Mouse (Mus musculus) left cerebral cortex, adult 18-20 months (tissue): ENCODE measurements around the gene Heatr5a. TPM values are rescaled to one million over a fixed set of nuclear protein-coding genes. Genes with fewer than 3 reads are reported as not detected.
A peak's percentile ranks its signal among the peaks of the same experiment; 100 is the strongest.

ENCODE experiments used
- DNase-seq, 2 experiments: peaks; one replicate each; pipeline ENCODE4 v3.0.0; 2021 to 2022; ENCODE audit warnings: low spot score in 2 of 2, mixed read lengths in 1 of 2
- total RNA-seq, 2 experiments: library from RNA; stranded (reverse); gene quantifications; 2 replicates each; pipeline ENCODE4 v1.2.3; 2021

Gene Heatr5a
- total RNA-seq, 2 experiments from 2014 or later = 7.6 to 7.8 TPM

DNA sequence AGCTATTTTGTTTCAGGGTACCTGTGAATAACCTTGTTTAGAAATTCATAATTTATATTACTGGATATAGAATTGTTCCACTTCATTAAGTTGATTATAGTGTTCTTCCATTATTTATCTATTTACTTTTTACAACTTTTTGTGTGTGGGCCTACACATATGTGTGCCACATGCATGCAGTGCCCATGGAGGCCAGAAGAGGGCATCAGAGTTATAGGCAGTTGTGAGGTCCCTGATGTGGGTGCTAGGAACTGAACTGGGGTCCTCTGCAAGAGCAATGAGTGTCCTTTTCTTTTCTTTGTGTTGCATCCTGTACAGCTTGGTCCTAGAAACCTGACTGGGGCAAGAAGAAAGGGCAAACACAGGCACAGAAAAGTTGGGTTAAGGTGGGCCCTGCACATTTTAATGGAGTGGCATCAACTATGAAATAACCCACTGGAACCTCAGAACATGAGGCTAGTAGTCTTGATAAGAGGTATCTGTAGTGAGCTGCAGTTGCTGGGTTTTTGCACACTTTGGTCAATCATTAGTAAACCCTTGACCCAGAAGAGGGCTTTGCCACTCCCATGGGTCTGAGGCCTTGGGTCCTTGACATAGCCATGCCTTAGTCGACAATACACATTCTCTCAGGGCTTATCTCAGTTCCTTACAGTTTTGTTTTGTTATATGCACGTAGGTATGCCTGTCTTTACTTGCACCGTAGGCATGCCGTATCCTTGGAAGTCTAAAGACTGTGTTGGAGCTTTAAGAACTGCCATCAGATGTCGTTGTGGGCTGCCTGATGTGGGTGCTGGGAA is 1.3 kb upstream of the Heatr5a start:
- no peak for DNase-seq

- no peak for DNase-seq
These were observed 610 bp downstream of the Heatr5a start for GRCm38 (mm10) chr12:51970352-51971069.

DNA sequence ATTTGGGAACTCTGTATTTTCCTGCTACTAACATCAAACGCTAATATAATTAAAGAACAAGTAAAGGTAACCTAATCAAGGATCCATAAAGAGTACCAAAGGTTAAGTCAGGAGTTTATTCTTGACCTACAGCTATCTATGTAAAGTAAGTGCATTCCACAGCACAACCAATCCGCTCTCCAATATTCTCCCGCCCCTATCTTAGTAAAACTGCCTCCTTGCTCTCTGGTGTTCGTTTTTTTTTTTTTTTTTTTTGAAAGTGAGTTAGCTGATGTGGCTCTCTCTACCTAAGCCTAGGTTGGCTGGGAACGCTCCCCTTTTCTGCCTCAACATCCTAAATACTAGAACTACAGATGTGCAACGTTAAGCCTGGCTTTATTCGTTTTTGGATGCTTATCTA is 1.2 kb downstream of the Heatr5a start:
- no peak for DNase-seq

- no peak for DNase-seq
These were observed 2.0 kb downstream of the Heatr5a start for GRCm38 (mm10) chr12:51969092-51969491.

GRCm38 (mm10) chr12:51967915-51968595 is 3.1 kb downstream of the Heatr5a start:
- no peak for DNase-seq

DNA sequence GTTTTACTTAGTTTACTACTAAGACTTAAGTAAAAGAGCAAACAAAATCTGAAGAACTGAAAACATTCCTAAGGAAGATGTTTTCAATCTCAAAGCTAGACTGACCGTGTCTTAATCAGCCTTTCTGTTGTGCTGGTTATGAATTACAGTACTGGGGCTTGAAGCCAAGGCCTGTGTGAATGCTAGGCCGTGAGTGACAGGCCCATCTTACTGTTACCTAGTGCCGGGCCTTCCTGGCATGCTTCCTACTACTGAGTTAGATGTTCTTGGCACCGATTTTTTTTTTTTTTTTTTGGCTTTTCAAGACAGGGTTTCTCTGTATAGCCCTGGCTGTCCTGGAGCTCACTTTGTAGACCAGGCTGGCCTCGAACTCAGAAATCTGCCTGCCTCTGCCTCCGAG is 13.5 kb downstream of the Heatr5a start:
- DNase-seq = no peak

DNA sequence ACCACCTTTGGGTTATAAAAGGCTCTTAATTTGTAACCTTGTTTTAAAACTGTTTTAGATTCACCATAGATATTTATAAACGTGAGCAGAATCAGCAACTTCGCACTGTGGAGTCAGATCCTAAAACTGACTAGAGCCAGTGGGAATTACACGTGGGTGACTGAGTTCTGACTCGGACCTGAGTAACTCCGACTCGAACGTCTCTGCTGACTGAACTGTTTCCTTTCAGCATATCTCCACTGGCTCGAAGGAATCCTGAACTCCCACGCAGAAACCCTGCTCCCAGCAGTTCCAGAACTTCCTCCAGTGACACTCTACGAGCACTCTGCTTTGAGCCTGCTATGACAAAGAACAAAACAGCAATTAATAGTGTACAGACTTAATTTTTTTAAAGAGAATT is 18.8 kb downstream of the Heatr5a start:
- peak; percentile 34 to 40 for DNase-seq

DNA sequence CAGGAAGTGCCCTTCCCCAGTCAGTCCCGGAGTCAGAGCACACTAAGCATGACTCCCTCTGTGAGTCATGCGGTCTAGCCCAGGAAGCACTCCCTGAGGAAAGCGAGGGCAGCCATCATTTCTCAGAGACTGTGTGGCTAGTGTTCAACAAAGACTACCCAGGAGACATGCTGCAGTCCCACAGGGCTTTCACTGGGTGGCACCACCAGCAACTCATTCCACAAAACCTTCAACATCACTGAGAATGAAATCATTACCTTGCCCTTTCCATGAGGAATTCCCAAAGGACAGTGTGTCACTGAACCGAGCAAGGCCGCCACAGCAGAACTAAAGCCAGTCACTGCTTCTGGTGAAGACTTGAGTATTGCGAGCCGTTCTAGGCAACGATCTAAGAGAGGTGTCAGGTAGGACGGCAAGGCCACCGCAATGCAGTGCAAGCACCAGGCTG is 23.6 kb downstream of the Heatr5a start:
- DNase-seq = peak in 1 of 2 experiments; percentile 30

- no peak for DNase-seq
These were observed 25.8 kb downstream of the Heatr5a start for GRCm38 (mm10) chr12:51945331-51945730.

DNA sequence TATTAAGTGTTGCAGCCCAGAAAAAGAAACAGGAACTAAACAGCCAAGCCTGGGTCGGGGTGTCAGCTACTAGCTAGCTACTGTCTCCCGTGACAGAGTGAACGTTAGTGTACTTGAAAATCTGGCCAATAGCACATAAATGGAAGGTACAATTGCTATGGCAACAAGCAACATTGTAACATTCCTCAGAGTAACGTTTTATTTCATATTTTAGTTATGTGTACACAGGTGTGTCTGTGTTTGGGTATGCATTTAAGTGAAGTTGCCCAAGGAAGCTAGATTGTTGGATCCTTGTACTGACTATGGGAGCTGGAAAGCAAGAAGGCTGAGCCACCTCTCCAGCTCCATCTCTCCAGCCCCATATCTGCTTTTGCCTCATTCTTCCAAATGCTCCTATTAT is 31.3 kb downstream of the Heatr5a start:
- no peak for DNase-seq

- DNase-seq = no peak
These were observed 33.2 kb downstream of the Heatr5a start for GRCm38 (mm10) chr12:51937938-51938337.

- no peak for DNase-seq
These were observed 41.5 kb downstream of the Heatr5a start for GRCm38 (mm10) chr12:51929630-51930029.

DNA sequence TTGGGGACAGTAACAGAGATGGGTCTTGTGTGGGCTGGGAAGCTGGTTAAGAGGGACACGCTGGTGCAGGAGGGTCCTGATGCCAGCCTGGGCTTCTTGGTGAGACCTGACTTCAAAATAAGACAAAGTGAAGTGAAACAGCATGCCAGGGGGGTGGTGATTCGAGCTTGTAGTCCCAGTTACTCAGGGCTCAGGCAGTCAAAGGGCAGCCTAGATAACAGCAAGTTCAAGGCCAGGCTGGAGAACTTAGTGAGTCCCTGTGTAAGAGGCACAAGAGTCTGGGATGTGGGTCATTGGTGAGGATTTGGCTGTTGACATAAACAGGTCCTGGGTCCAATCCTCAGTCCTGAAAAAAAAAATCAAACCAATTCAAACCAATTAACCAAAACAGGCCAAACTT is 53.9 kb downstream of the Heatr5a start:
- DNase-seq = no peak

DNA sequence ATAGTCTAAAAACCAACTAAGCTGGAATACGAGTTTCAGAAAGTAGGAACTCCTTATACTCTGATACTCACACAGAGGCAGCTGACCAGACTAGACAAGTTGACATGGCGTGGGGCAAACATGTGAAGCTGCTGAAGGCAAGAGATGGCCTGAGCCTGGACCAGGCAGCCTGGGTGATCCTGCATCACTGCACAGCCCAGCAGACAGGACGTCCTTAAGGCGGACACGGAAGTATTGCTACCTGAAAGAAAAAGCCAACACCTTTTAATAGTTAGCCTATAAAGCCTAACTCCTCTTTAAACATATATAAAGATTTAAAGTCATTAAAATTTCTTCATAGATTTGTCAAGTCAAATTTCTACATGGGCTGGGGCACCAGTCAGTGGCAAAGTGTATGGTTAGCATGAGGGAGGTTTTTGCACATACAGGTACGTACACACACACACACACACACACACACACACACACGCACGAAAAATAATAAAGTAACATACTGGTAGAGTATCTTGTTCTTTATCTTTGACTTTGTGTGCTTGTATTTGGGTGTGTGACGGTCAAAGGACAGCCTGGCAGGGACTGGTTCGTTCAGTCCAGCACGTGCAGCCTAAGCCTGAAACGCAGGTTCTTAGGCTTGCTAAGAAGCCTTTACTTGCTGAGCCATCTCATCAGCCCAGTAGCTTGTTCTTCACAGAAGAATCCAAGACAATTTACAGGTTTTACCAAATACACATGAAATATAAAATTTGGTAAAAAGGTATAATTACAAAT is 56.0 kb downstream of the Heatr5a start:
- no peak for DNase-seq

DNA sequence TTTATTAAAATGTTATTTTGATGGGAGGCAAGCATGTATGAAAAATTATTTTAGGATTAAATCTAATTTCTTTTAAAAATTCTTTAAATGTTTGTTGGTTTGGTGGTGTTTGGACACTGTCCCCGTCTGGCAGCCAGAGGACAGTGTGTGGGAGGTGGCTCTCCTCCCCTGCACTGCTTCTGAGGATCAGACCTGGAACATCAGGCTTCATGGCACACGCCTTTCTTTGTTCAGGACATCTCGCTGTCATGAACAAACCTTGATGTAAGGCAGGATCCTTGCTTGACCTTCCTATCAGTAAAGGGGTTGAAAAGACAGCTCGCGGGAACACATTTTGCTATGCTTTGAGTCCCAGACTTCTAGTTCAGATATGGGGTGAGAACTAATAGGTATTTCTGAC is 61.9 kb downstream of the Heatr5a start:
- DNase-seq = no peak

- DNase-seq = no peak
These were observed 63.6 kb downstream of the Heatr5a start for GRCm38 (mm10) chr12:51907543-51907942.

GRCm38 (mm10) chr12:51900551-51900950 is 70.6 kb downstream of the Heatr5a start:
- peak in 1 of 2 experiments; percentile 18 for DNase-seq

DNA sequence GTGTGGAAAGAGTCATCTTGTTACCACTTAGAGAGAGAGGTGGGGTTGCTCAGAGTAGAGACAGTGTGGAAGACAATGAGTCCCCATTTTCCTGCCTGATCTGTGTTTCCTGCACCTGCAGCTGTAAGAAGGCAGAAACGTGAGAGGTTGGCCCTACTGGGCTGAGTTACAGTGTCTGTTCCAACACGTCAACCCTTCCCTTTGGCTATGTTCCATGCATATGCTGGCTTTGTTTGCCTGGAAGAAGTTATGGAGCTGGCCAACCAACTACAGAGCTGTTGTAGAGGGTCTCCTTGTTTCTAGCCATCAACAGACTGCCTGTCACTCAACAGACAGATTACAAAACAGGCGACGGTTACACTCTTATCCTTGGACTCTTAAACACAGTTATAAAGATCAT is 74.2 kb downstream of the Heatr5a start:
- no peak for DNase-seq

DNA sequence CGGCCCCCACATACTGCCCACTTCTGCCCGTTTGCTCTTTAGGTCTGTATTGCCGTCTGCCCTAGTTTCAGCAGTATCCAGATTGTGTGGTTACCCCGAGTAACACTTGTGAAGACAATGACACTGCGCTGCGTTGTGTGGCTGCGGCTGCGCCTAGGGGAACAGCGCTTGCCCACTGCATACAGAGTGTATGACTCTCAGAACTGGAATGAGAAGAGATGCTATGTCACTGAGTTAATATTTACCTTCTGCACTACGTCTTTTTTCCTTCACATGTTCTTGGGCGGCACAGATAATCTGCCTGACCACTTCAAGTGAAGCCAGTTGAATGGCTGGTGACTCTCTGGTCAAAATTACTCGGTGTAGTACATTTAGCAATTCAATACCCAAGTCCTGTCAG is 82.5 kb downstream of the Heatr5a start:
- DNase-seq = no peak

DNA sequence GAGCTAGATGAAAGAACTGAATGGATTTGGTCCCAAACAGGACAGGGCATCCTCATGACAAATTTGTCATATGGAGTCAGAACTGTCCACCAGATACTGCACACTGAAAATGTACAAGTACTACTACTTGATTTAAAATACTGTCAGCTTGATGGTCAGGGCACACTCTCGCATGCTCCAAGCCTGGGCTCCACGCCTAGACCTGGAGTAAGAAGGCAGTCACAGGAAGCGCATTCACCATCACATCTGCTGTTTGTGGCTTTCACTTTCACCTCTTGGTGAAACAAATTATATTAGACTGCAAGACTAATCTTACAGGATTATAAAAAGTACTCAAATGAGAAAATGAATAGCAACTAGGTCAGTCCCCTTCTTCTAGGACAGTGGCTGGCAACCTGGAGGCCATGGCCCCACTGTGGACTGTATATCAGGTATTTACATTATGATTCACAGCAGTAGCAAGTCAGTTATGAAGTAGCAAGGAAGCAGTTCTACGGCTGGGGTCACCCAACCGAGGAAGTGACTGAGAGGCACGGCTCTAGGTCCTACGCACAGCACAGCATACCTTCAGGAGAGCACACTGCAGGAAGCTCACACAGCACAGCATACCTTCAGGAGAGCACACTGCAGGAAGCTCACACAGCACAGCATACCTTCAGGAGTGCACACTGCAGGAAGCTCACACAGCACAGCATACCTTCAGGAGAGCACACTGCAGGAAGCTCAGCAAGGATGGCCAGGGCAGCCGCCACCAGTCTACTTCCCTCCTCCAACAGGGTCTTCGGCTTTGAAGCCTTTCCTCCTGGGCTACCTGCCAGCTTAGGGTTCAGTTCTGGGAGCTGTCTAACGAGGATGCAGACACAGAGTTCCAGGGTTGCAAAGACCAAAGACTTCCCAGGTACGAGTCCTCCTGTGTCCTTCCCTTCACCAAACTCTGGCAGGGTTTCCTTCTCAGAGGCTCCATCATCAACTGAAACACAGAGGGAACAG is 83.5 kb downstream of the Heatr5a start:
- DNase-seq = no peak
